Mouse (Mus musculus) ES-E14 (cell line): ENCODE results near the gene Frem1.

Experiments used
- CHD2 ChIP-seq: IDR thresholded peaks from 2 replicates; pipeline ENCODE4 v1.6.1; 2014; ENCODE audit warnings: mild to moderate bottlenecking, low read depth, low read length, inconsistent platforms
- HCFC1 ChIP-seq: IDR thresholded peaks from 2 replicates; pipeline ENCODE4 v1.6.1; 2012; ENCODE audit warnings: low read length, inconsistent platforms, borderline replicate concordance; ENCODE audit not compliant: insufficient read depth
- MAFK ChIP-seq: IDR thresholded peaks from 2 replicates; pipeline ENCODE4 v1.6.1; 2014; ENCODE audit warnings: mild to moderate bottlenecking, low read depth, low read length, inconsistent platforms; ENCODE audit not compliant: insufficient read depth
- ZC3H11A ChIP-seq: IDR thresholded peaks from 2 replicates; pipeline ENCODE4 v1.6.1; 2012; ENCODE audit warnings: low read depth, mild to moderate bottlenecking, inconsistent platforms, low read length, borderline replicate concordance
- ZNF384 ChIP-seq: IDR thresholded peaks from 2 replicates; pipeline ENCODE4 v1.6.1; 2012; ENCODE audit warnings: low read depth, low read length, inconsistent platforms

DNA sequence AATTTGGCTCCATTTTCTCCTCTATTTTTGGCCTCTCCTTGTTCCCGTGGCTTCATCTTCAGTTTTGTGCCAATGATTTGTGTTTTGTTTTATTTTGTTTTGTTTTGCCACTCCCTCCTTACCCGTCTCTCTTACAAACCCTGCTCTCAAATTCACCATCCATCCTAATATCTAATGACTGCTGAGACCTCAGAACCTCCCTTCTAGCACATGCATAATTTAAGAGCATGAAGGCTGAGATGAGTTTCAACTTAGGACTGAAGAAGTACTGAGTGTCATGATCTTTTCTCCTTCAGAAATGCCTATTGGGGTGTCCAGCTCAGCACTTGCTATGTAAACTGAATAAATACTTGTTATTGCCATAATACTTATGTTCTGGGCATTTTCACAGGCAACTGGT lies 37.6 kb downstream of the Frem1 start:
- TF ChIP-seq ZC3H11A (no peak), ZNF384 (no peak), CHD2 (no peak), HCFC1 (no peak), MAFK (no peak)
